Mouse (Mus musculus) G1E (cell line): ENCODE data around the gene Rdh19.
"Not testable (repeated sequence)": the region's sequence is repeated elsewhere in the genome, so short reads cannot be mapped to it uniquely, and the experiment has no call there.

Experiments
- CTCF ChIP-seq: IDR thresholded peaks from 2 replicates; pipeline ENCODE4 v1.5.1; 2012; ENCODE audit warnings: low read depth, low read length, inconsistent platforms, mixed read lengths
- GATA1 ChIP-seq: IDR thresholded peaks from 2 replicates; pipeline ENCODE4 v1.6.1; 2012; ENCODE audit warnings: borderline replicate concordance, low read length, inconsistent platforms, mixed read lengths
- GATA2 ChIP-seq: IDR thresholded peaks from 2 replicates; pipeline ENCODE4 v1.6.1; 2012; ENCODE audit warnings: low read depth, low read length, inconsistent platforms, borderline replicate concordance
- POLR2AphosphoS5 ChIP-seq: IDR thresholded peaks from 2 replicates; pipeline ENCODE4 v1.6.1; 2012; ENCODE audit warnings: low read depth, low read length, inconsistent platforms; ENCODE audit not compliant: insufficient replicate concordance
- TAL1 ChIP-seq: conservative IDR thresholded peaks from 2 replicates; pipeline ENCODE4 v1.6.1; 2012; ENCODE audit warnings: low read depth, low read length, inconsistent platforms, mixed read lengths

- TF ChIP-seq CTCF, TAL1, GATA1, POLR2AphosphoS5, GATA2: not testable (repeated sequence)
These were observed 43.7 kb downstream of the Rdh19 start for GRCm38 (mm10) chr10:127893163-127894022.
